Mouse (Mus musculus) left cerebral cortex, adult 2 months (tissue): ENCODE results near the gene Tmem229b. TPM values are rescaled to one million over a fixed set of nuclear protein-coding genes. Genes with fewer than 3 reads are reported as not detected.
"Not testable (repeated sequence)": the region's sequence is repeated elsewhere in the genome, so short reads cannot be mapped to it uniquely, and the experiment has no call there.

ENCODE experiments used
- DNase-seq, 2 experiments: peaks; one replicate each; pipeline ENCODE4 v3.0.0; 2021 to 2022; ENCODE audit warnings: low spot score in 2 of 2, mixed read lengths in 1 of 2; ENCODE audit errors: extremely low spot score in 1 of 2
- H3K27ac ChIP-seq: fragments of 200-600 bp; 2 replicates; pipeline ENCODE4 v1.8.1; 2022
- H3K4me3 ChIP-seq: fragments of 200-600 bp; 2 replicates; pipeline ENCODE4 v1.8.1; 2022
- CTCF ChIP-seq: fragments of 200-600 bp; IDR thresholded peaks from 2 replicates; pipeline ENCODE4 v1.8.1; 2022; ENCODE audit warnings: antibody characterized with exemption, mild to moderate bottlenecking, moderate library complexity
- intact Hi-C: fragments of 180-260 bp; cut with DNase I; formaldehyde crosslinking; loops from one replicate; pipeline ENCODE4 v1.15.1; 2025
- total RNA-seq, 2 experiments: library from RNA; stranded (reverse); gene quantifications; 2 replicates each; pipeline ENCODE4 v1.2.3; 2021

The Tmem229b gene
- total RNA-seq, 2 experiments from 2014 or later = 24.7 to 33.1 TPM

GRCm38 (mm10) chr12:79035349-79035748, 27.9 kb upstream of the Tmem229b start:
- H3K27ac ChIP-seq = peak overlapping the region; percentile 52; the same call in 1 of the 2 replicates
- TF ChIP-seq CTCF = no peak
- DNase-seq = no peak
- no peak overlapping the region for H3K4me3 ChIP-seq
- intact Hi-C loops = no loop called here

DNA sequence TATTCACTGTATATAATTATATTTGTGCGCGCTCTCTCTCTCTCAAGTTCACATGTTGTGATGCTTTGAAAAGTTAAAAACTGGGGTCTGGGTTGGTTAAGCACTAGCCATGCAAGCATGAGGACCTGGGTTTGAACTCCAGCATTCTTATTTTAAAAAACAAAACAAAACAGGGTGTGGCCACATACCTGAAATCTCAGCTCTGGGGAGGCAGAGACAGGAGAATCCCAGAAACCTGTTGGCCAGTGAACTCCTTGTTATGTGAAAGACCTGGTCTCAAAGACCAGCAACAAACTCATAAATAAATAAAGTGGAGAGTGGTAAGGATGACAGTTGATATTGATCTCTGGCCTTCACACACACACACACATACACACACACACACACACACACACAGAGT, 26.9 kb upstream of the Tmem229b start:
- intact Hi-C loops = no loop called here
- Histone ChIP-seq H3K4me3 (no peak overlapping the region), H3K27ac (peak overlapping the region; percentile 19; the same call in 1 of the 2 replicates)
- TF ChIP-seq CTCF = no peak
- no peak for DNase-seq

- intact Hi-C loops = no loop called here
- H3K4me3 ChIP-seq = peak within 1 kb of the TSS; percentile 68
- DNase-seq = peak; percentile 37 to 46
- H3K27ac ChIP-seq = peak within 1 kb of the TSS; percentile 68
- TF ChIP-seq CTCF = no peak; the same call in 1 of the 2 replicates
These were observed 21.8 kb upstream of the Tmem229b start, which contains the start of gene Plekhh1 for GRCm38 (mm10) chr12:79028911-79029861. Gene Plekhh1, plus strand, starts transcription at chr12:79029163.

DNA sequence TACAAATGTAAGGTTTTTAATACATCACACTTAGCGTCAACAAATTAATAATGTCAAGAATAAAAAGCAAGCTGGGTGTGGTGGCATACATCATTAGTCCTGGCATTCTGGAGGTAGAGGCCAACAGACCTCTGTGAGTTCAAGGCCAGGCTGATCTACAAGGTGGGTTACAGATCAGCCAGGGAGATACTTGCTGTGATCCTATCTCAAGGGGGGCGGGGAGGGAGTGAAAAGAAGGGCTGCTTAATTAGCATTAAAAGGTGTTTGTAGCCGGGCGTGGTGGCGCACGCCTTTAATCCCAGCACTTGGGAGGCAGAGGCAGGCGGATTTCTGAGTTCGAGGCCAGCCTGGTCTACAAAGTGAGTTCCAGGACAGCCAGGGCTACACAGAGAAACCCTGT, 20.1 kb upstream of the Tmem229b start:
- H3K27ac ChIP-seq, DNase-seq, intact Hi-C loops, H3K4me3 ChIP-seq: not testable (repeated sequence)

GRCm38 (mm10) chr12:79022882-79023281, 15.5 kb upstream of the Tmem229b start:
- H3K4me3 ChIP-seq = no peak overlapping the region
- H3K27ac ChIP-seq = no peak overlapping the region
- peak; percentile 86 for TF ChIP-seq CTCF
- intact Hi-C loops = loop anchor here (1.0 to 2.0 kb wide), 2 partner anchors 74 to 103 kb away; no protein-coding TSS in a partner anchor
- DNase-seq = peak; percentile 68 to 72

GRCm38 (mm10) chr12:79021902-79022301, 14.5 kb upstream of the Tmem229b start:
- intact Hi-C loops = loop anchor here (2.0 kb wide), 1 partner anchor 75 kb away; no protein-coding TSS in a partner anchor
- TF ChIP-seq CTCF = no peak
- H3K27ac ChIP-seq = no peak overlapping the region
- DNase-seq = no peak
- no peak overlapping the region for H3K4me3 ChIP-seq

DNA sequence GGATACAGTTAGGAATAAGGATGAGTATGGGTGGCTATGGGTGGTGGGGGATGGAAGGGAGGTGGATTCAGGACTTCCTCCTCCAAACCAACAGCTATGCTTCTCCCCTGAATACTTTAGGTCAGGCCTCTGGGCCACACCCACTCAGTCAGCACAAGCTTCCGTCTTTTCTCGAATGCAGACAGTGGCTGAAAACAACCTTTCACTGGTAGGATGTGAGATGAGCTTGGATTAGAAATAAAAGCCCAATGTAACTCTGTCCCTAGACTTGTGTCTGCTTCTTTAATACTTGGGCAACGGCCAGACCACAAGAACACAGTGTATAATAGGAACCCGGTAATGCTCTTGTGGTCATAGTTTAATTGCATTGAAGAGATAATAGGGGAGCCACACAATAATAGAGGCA, 10.6 kb upstream of the Tmem229b start:
- TF ChIP-seq CTCF = no peak
- no peak overlapping the region for H3K4me3 ChIP-seq
- no peak for DNase-seq
- intact Hi-C loops = no loop called here
- no peak overlapping the region for H3K27ac ChIP-seq

DNA sequence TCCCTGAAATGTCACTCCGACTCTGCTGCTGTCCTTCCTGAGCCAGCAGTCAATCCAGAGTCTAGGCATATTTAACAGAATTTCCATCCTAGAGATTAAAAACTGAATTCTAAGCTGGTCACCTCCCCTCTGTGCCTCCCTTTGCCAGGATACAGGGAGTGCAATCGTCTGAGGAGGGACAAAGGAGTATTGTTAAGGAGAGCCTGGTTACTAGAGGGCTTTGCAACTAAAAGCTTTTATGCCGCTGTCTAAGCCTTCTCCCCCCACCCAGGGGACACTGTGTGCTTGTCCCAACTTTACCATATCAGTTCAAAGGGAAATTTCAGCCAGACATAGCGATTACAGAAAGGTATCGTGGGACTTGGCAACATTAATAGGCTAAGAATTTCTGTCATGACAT, 8.7 kb upstream of the Tmem229b start:
- DNase-seq = no peak
- H3K4me3 ChIP-seq = no peak overlapping the region
- no peak overlapping the region for H3K27ac ChIP-seq
- intact Hi-C loops = no loop called here
- TF ChIP-seq CTCF = no peak

GRCm38 (mm10) chr12:79010569-79010968, 3.1 kb upstream of the Tmem229b start:
- H3K27ac ChIP-seq = no peak overlapping the region
- intact Hi-C loops = no loop called here
- DNase-seq = no peak
- TF ChIP-seq CTCF = no peak
- H3K4me3 ChIP-seq = no peak overlapping the region

GRCm38 (mm10) chr12:79006478-79007125, 825 bp downstream of the Tmem229b start:
- DNase-seq = peak; percentile 38 to 46
- peak; percentile 49 for TF ChIP-seq CTCF
- intact Hi-C loops = loop anchor here (2.0 to 5.0 kb wide), 2 partner anchors 81 to 84 kb away; partner anchors contain the start of gene Pigh
- peak overlapping the region; percentile 93 for H3K27ac ChIP-seq
- H3K4me3 ChIP-seq = peak overlapping the region; percentile 96

DNA sequence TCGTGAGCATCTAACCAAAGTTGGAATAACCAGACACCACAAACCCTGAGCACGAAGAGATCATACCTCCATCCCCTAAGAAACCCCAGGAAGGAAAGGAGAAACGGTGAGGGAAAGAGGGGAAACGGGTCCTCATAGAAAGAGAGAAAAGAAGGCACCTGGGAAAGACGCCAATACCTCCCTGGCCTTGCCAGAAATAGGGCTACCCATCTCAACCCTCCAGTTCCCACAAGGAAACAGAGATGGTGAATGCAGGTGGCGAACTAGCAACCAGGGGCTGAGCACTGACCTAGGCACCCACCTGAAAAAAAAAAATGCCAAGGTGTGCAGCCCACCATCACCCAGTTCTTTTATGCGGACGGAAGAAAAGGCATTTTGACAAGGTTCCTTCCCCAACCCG, 1.4 kb downstream of the Tmem229b start:
- intact Hi-C loops = loop anchor here (2.0 to 5.0 kb wide), 2 partner anchors 81 to 83 kb away; partner anchors contain the start of gene Pigh
- Histone ChIP-seq H3K4me3 (peak overlapping the region; percentile 96), H3K27ac (no peak overlapping the region; the same call in 1 of the 2 replicates)
- TF ChIP-seq CTCF = no peak
- no peak for DNase-seq

- TF ChIP-seq CTCF = no peak
- no peak for DNase-seq
- no peak overlapping the region for H3K27ac ChIP-seq
- no peak overlapping the region for H3K4me3 ChIP-seq
- intact Hi-C loops = loop anchor here (5.0 kb wide), 1 partner anchor 82 kb away; the partner anchor contains the start of gene Pigh
These were observed 2.0 kb downstream of the Tmem229b start for GRCm38 (mm10) chr12:79005456-79005855.
